Mouse (Mus musculus) midbrain, embryonic 14.5 days (tissue): Measurements from ENCODE around the gene Styk1. TPM values are rescaled to one million over a fixed set of nuclear protein-coding genes. Genes with fewer than 3 reads are reported as not detected.

Source experiments
- polyA plus RNA-seq: library from polyadenylated mRNA; unstranded; fragments of >200 nt; fragmentation: Nextera tagmentation; extraction: Ambion mirVana; gene quantifications from 2 replicates; pipeline ENCODE4 v1.2.1, GENCODE M21; 2014

Styk1 gene
- polyA plus RNA-seq, 1 experiment from 2014 or later, result 2.6 TPM

Other genes with a start within 250 kb of the Styk1 start
- 0.22 TPM in 1 of 2 replicates, not detected in the other for gene Klra2, start 106.2 kb downstream of the Styk1 start, polyA plus RNA-seq
- gene Magohb, start 60.4 kb downstream of the Styk1 start, polyA plus RNA-seq, result 46.5 and 48.8 TPM in 2 replicates
- 26.7 and 32.8 TPM in 2 replicates for gene Ybx3, start 34.9 kb upstream of the Styk1 start, polyA plus RNA-seq
- gene 5430401F13Rik, start 132.8 kb upstream of the Styk1 start, polyA plus RNA-seq, result not detected in 2 replicates
- not detected in 2 replicates for gene Gm6619, start 132.8 kb upstream of the Styk1 start, polyA plus RNA-seq